Mouse (Mus musculus): ENCODE data around the gene Actn4.

DNA sequence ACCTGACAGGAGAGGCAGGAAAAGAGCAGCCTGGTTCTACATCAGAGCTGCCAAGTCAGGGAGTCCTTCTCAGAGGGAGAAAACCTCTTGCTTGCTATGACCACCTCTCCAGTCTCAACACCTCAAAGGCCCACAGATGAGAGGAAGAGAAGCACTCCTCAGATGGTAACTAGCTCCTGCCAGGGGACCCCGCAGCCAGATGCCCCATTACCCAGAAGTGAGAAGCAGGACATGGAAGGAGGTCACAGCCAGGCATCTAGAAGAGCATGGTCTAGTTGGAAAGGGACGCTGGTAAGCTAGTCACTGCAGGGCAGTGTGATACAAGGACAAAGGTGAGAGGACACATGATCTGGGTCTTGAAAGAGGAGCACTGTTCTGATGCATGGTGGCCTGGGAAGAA lies 28.3 kb downstream of the Actn4 start:
- TF ChIP-seq CTCF (IDR thresholded peaks at IDR 0.05; ENCODE audit: control insufficient read depth, insufficient read depth, low read length), result no peak
- no peak for TF ChIP-seq POLR2A (IDR thresholded peaks at IDR 0.05; ENCODE audit: borderline replicate concordance, control insufficient read depth, low read depth, low read length)
